Mouse (Mus musculus): Measurements from ENCODE around the gene Plxna2.

GRCm38 (mm10) chr1:194637391-194638304, 19.6 kb downstream of the Plxna2 start:
- TF ChIP-seq CTCF (IDR thresholded peaks at IDR 0.05; ENCODE audit: control insufficient read depth, insufficient read depth, insufficient replicate concordance, low read depth, low read length) (no peak), POLR2A (IDR thresholded peaks at IDR 0.05; ENCODE audit: control insufficient read depth, low read depth, low read length) (no peak)

Data from testis, adult 2 months (tissue).